Mouse (Mus musculus) spleen, adult 2 months (tissue): ENCODE results near the gene Fam172a. TPM values are rescaled to one million over a fixed set of nuclear protein-coding genes. Genes with fewer than 3 reads are reported as not detected.

ENCODE experiments used
- DNase-seq, 2 experiments: peaks; one replicate each; pipeline versions ENCODE4 v3.0.0 to v3.0.0-alpha.2; 2012 to 2021; ENCODE audit warnings: low spot score in 2 of 2, low read depth in 1 of 2
- H3K27ac ChIP-seq: fragments of 200-500 bp; 2 replicates; pipeline ENCODE4 v1.5.1; 2012; ENCODE audit warnings: low read length, inconsistent platforms; ENCODE audit not compliant: insufficient read depth
- H3K27me3 ChIP-seq: fragments of 200-500 bp; 2 replicates; pipeline ENCODE4 v1.6.1; 2012; ENCODE audit warnings: mild to moderate bottlenecking, moderate library complexity, low read length, inconsistent platforms; ENCODE audit not compliant: control insufficient read depth, insufficient read depth
- H3K36me3 ChIP-seq: fragments of 200-500 bp; 2 replicates; pipeline ENCODE4 v1.6.1; 2012; ENCODE audit warnings: mild to moderate bottlenecking, low read length, inconsistent platforms; ENCODE audit not compliant: control insufficient read depth, insufficient read depth
- H3K4me1 ChIP-seq: fragments of 200-500 bp; 2 replicates; pipeline ENCODE4 v1.6.1; 2011; ENCODE audit warnings: inconsistent platforms; ENCODE audit not compliant: control insufficient read depth, insufficient read depth, insufficient read length
- H3K4me3 ChIP-seq: fragments of 200-500 bp; 2 replicates; pipeline ENCODE4 v1.5.1; 2011; ENCODE audit warnings: mild to moderate bottlenecking, inconsistent platforms; ENCODE audit not compliant: insufficient read depth, insufficient read length; ENCODE audit errors: extremely low read depth
- CTCF ChIP-seq: fragments of 200-500 bp; IDR thresholded peaks from 2 replicates; pipeline ENCODE4 v1.5.1; 2011; ENCODE audit warnings: mild to moderate bottlenecking, inconsistent platforms; ENCODE audit not compliant: insufficient read depth, insufficient read length, insufficient replicate concordance; ENCODE audit errors: extremely low read depth
- POLR2A ChIP-seq: fragments of 200-500 bp; IDR thresholded peaks from 2 replicates; pipeline ENCODE4 v1.6.1; 2011; ENCODE audit warnings: low read depth, low read length, inconsistent platforms
- WGBS: fragments of 180-500 bp; shearing (Covaris S2); methylation state at CpG from one replicate; pipeline ENCODE4 v1.1.7; 2018; 5-methylcytosine and 5-hydroxymethylcytosine counted together
- polyA plus RNA-seq: library from polyadenylated mRNA; depleted of rRNA; stranded (reverse); fragments of >200 nt; gene quantifications from 2 replicates; pipeline ENCODE4 v1.2.3, GENCODE M21; 2012

Gene Fam172a
- polyA plus RNA-seq, 1 experiment = 7.1 TPM

- H3K36me3 ChIP-seq = no peaks in the 10 kb centered on the region
- peaks cover 4% of the 10 kb centered on the region for H3K4me1 ChIP-seq
- no peak for DNase-seq
- no peak for TF ChIP-seq CTCF
- no peak for TF ChIP-seq POLR2A
- no peak overlapping the region for H3K4me3 ChIP-seq
- WGBS = 20% methylated on average over 22 of the region's 26 CpGs
- peaks cover 28% of the 10 kb centered on the region for H3K27me3 ChIP-seq
- H3K27ac ChIP-seq = no peak overlapping the region
These were observed 492.5 kb downstream of the Fam172a start for GRCm38 (mm10) chr13:78194135-78194849.

GRCm38 (mm10) chr13:78194850-78195600 is 493.2 kb downstream of the Fam172a start:
- no peak for DNase-seq
- Histone ChIP-seq H3K4me3 (no peak overlapping the region), H3K4me1 (peaks cover 4% of the 10 kb centered on the region), H3K36me3 (no peaks in the 10 kb centered on the region), H3K27ac (no peak overlapping the region), H3K27me3 (peaks cover 29% of the 10 kb centered on the region)
- TF ChIP-seq POLR2A (no peak), CTCF (no peak)
- 16% methylated on average over 64 of the region's 64 CpGs for WGBS

- Histone ChIP-seq H3K4me3 (no peak overlapping the region), H3K27ac (no peak overlapping the region), H3K36me3 (no peaks in the 10 kb centered on the region), H3K27me3 (peaks cover 30% of the 10 kb centered on the region), H3K4me1 (peaks cover 4% of the 10 kb centered on the region)
- DNase-seq = no peak
- WGBS = 15% methylated on average over 13 of the region's 13 CpGs
- no peak for TF ChIP-seq POLR2A
- no peak for TF ChIP-seq CTCF
These were observed 493.8 kb downstream of the Fam172a start for GRCm38 (mm10) chr13:78195601-78196115.

- Histone ChIP-seq H3K27ac (no peak overlapping the region), H3K27me3 (peaks cover 30% of the 10 kb centered on the region), H3K4me1 (peaks cover 4% of the 10 kb centered on the region), H3K4me3 (no peak overlapping the region), H3K36me3 (no peaks in the 10 kb centered on the region)
- no peak for DNase-seq
- WGBS = 30% methylated on average over 7 of the region's 7 CpGs
- TF ChIP-seq CTCF (no peak), POLR2A (no peak)
These were observed 494.5 kb downstream of the Fam172a start for GRCm38 (mm10) chr13:78196236-78196796.

GRCm38 (mm10) chr13:78197286-78197818 is 495.5 kb downstream of the Fam172a start:
- H3K36me3 ChIP-seq = no peaks in the 10 kb centered on the region
- no peak overlapping the region for H3K27ac ChIP-seq
- H3K4me3 ChIP-seq = no peak overlapping the region
- no peak for DNase-seq
- no peak for TF ChIP-seq CTCF
- no peak for TF ChIP-seq POLR2A
- H3K4me1 ChIP-seq = peaks cover 4% of the 10 kb centered on the region
- peaks cover 35% of the 10 kb centered on the region for H3K27me3 ChIP-seq
- WGBS = 10% methylated on average over 9 of the region's 9 CpGs

GRCm38 (mm10) chr13:78197819-78198390 is 496.1 kb downstream of the Fam172a start:
- no peak for TF ChIP-seq POLR2A
- no peak for TF ChIP-seq CTCF
- 4% methylated on average over 30 of the region's 33 CpGs for WGBS
- Histone ChIP-seq H3K27ac (no peak overlapping the region), H3K27me3 (peaks cover 35% of the 10 kb centered on the region), H3K36me3 (no peaks in the 10 kb centered on the region), H3K4me1 (peaks cover 4% of the 10 kb centered on the region), H3K4me3 (peak overlapping the region; percentile 39)
- no peak for DNase-seq
